Mouse (Mus musculus) left cerebral cortex, postnatal 4 days (tissue): Measurements from ENCODE around the gene Vkorc1l1. TPM values are rescaled to one million over a fixed set of nuclear protein-coding genes. Genes with fewer than 3 reads are reported as not detected.

Source experiments
- DNase-seq: peaks from one replicate; pipeline ENCODE4 v3.0.0-alpha.2; 2022
- intact Hi-C: fragments of 180-260 bp; cut with DNase I; formaldehyde crosslinking; loops from one replicate; pipeline ENCODE4 v1.15.1; 2025
- total RNA-seq, 2 experiments: library from RNA; stranded (reverse); gene quantifications; 2 replicates each; pipeline ENCODE4 v1.2.3; 2021

Gene Vkorc1l1
- total RNA-seq, 2 experiments from 2014 or later, result 53.8 to 55.3 TPM

- intact Hi-C loops, result no loop called here
- no peak for DNase-seq
Measured at GRCm38 (mm10) chr5:129997700-129998099, 55.9 kb downstream of the Vkorc1l1 start.

GRCm38 (mm10) chr5:129999097-129999496 lies 57.3 kb downstream of the Vkorc1l1 start:
- intact Hi-C loops, result no loop called here
- peak; percentile 51 for DNase-seq

- intact Hi-C loops, result no loop called here
- no peak for DNase-seq
Measured at GRCm38 (mm10) chr5:130000735-130001134, 59.0 kb downstream of the Vkorc1l1 start.

GRCm38 (mm10) chr5:130001356-130001987 lies 59.7 kb downstream of the Vkorc1l1 start:
- intact Hi-C loops, result no loop called here
- DNase-seq, result no peak

- peak; percentile 78 for DNase-seq
- intact Hi-C loops, result no loop called here
Measured at GRCm38 (mm10) chr5:130002301-130003146, 60.8 kb downstream of the Vkorc1l1 start, which contains the start of gene Gusb. TSS of gene Gusb (minus strand) at chr5:130003049.

- DNase-seq, result no peak
- intact Hi-C loops, result no loop called here
Measured at GRCm38 (mm10) chr5:130003229-130003628, 61.5 kb downstream of the Vkorc1l1 start.

- no peak for DNase-seq
- intact Hi-C loops, result no loop called here
Measured at GRCm38 (mm10) chr5:130007344-130007743, 65.6 kb downstream of the Vkorc1l1 start.

GRCm38 (mm10) chr5:130008034-130008590 lies 66.3 kb downstream of the Vkorc1l1 start:
- no peak for DNase-seq
- intact Hi-C loops, result no loop called here

- intact Hi-C loops, result no loop called here
- DNase-seq, result no peak
Measured at GRCm38 (mm10) chr5:130009784-130010183, 68.0 kb downstream of the Vkorc1l1 start.

GRCm38 (mm10) chr5:130010961-130011360 lies 69.2 kb downstream of the Vkorc1l1 start:
- intact Hi-C loops, result no loop called here

GRCm38 (mm10) chr5:130015104-130015503 lies 73.3 kb downstream of the Vkorc1l1 start:
- intact Hi-C loops, result no loop called here
- no peak for DNase-seq

More at GRCm38 (mm10) chr5:130010961-130011360, 69.2 kb downstream of the Vkorc1l1 start:
- DNase-seq, result no peak

GRCm38 (mm10) chr5:130019461-130019860 lies 77.7 kb downstream of the Vkorc1l1 start:
- DNase-seq, result no peak
- intact Hi-C loops, result no loop called here

GRCm38 (mm10) chr5:130021361-130021966 lies 79.7 kb downstream of the Vkorc1l1 start:
- intact Hi-C loops, result loop anchor here (10.0 kb wide), 1 partner anchor 123 kb away; the partner anchor contains the start of gene Kctd7
- DNase-seq, result peak; percentile 33

GRCm38 (mm10) chr5:130022366-130022765 lies 80.6 kb downstream of the Vkorc1l1 start:
- intact Hi-C loops, result loop anchor here (10.0 kb wide), 1 partner anchor 122 kb away; the partner anchor contains the start of gene Kctd7

GRCm38 (mm10) chr5:130023067-130023766 lies 81.4 kb downstream of the Vkorc1l1 start:
- intact Hi-C loops, result loop anchor here (10.0 kb wide), 1 partner anchor 122 kb away; the partner anchor contains the start of gene Kctd7
- DNase-seq, result no peak

More at GRCm38 (mm10) chr5:130022366-130022765, 80.6 kb downstream of the Vkorc1l1 start:
- DNase-seq, result no peak

GRCm38 (mm10) chr5:130023767-130024539 lies 82.2 kb downstream of the Vkorc1l1 start:
- DNase-seq, result peak; percentile 69
- intact Hi-C loops, result loop anchor here (10.0 kb wide), 1 partner anchor 121 kb away; the partner anchor contains the start of gene Kctd7

GRCm38 (mm10) chr5:130027134-130027533 lies 85.4 kb downstream of the Vkorc1l1 start:
- no peak for DNase-seq
- intact Hi-C loops, result loop anchor here (10.0 kb wide), 1 partner anchor 118 kb away; the partner anchor contains the start of gene Kctd7

GRCm38 (mm10) chr5:130027696-130028095 lies 85.9 kb downstream of the Vkorc1l1 start:
- intact Hi-C loops, result loop anchor here (10.0 kb wide), 1 partner anchor 117 kb away; the partner anchor contains the start of gene Kctd7

More at GRCm38 (mm10) chr5:130027696-130028095, 85.9 kb downstream of the Vkorc1l1 start:
- DNase-seq, result no peak
